Mouse (Mus musculus) neural tube, embryonic 15.5 days (tissue): Measurements from ENCODE around the gene Nipsnap2. TPM values are rescaled to one million over a fixed set of nuclear protein-coding genes. Genes with fewer than 3 reads are reported as not detected.

Source experiments
- ATAC-seq: fragments of 200-750 bp; cut with Nextera tagmentation; 2 replicates; pipeline ENCODE4 v1.8.0; 2017; ENCODE audit warnings: mild to moderate bottlenecking, moderate TSS enrichment, moderate library complexity; ENCODE audit not compliant: low FRiP score
- H3K27ac ChIP-seq: fragments of 300-500 bp; sonication (generic); replicated peaks from 2 replicates; pipeline ENCODE4 v1.5.1; 2015; ENCODE audit warnings: mild to moderate bottlenecking, inconsistent platforms
- H3K27me3 ChIP-seq: fragments of 300-500 bp; sonication (generic); replicated peaks from 2 replicates; pipeline ENCODE4 v1.6.1; 2015; ENCODE audit warnings: inconsistent platforms
- H3K36me3 ChIP-seq: fragments of 300-500 bp; sonication (generic); 2 replicates; pipeline ENCODE4 v1.6.1; 2015; ENCODE audit warnings: inconsistent platforms
- H3K4me1 ChIP-seq: fragments of 300-500 bp; sonication (generic); 2 replicates; pipeline ENCODE4 v1.6.1; 2015; ENCODE audit warnings: inconsistent platforms
- H3K4me2 ChIP-seq: fragments of 300-500 bp; sonication (generic); 2 replicates; pipeline ENCODE4 v1.6.1; 2015; ENCODE audit warnings: inconsistent platforms, mild to moderate bottlenecking, moderate library complexity
- H3K4me3 ChIP-seq: fragments of 300-500 bp; sonication (generic); replicated peaks from 2 replicates; pipeline ENCODE4 v1.5.1; 2015; ENCODE audit warnings: mild to moderate bottlenecking, inconsistent platforms
- H3K9ac ChIP-seq: fragments of 300-500 bp; sonication (generic); replicated peaks from 2 replicates; pipeline ENCODE4 v1.6.1; 2015; ENCODE audit warnings: mild to moderate bottlenecking, inconsistent platforms
- H3K9me3 ChIP-seq: fragments of 300-500 bp; sonication (generic); replicated peaks from 2 replicates; pipeline ENCODE4 v1.6.1; 2016; ENCODE audit warnings: inconsistent platforms
- WGBS: fragments of 180-500 bp; shearing (Covaris S2); methylation state at CpG from one replicate; pipeline ENCODE4 v1.1.7; 2015; ENCODE audit warnings: mixed read lengths; 5-methylcytosine and 5-hydroxymethylcytosine counted together
- polyA plus RNA-seq: library from polyadenylated mRNA; unstranded; fragments of >200 nt; fragmentation: Nextera tagmentation; extraction: Ambion mirVana; gene quantifications from 2 replicates; pipeline ENCODE4 v1.2.1, GENCODE M21; 2015

Nipsnap2 gene
- polyA plus RNA-seq, 1 experiment from 2014 or later = 95.7 TPM

- peak overlapping the region; percentile 80 for H3K4me3 ChIP-seq
- H3K4me1 ChIP-seq = peaks cover 43% of the 10 kb centered on the region
- WGBS = 10% methylated on average over 7 of the region's 7 CpGs
- no peaks in the 10 kb centered on the region for H3K36me3 ChIP-seq
- H3K27ac ChIP-seq = peak overlapping the region; percentile 97
- H3K4me2 ChIP-seq = peak overlapping the region; percentile 54
- ATAC-seq = no peak
- H3K9me3 ChIP-seq = no peaks in the 10 kb centered on the region
- H3K9ac ChIP-seq = peak overlapping the region; percentile 90
- H3K27me3 ChIP-seq = no peaks in the 10 kb centered on the region
These were observed 1.0 kb downstream of the Nipsnap2 start for GRCm38 (mm10) chr5:129725774-129726392.

- WGBS = 91% methylated on average over 3 of the region's 3 CpGs
- peak overlapping the region; percentile 54; the same call in 1 of the 2 replicates for H3K4me2 ChIP-seq
- ATAC-seq = no peak
- no peak overlapping the region for H3K27ac ChIP-seq
- H3K4me3 ChIP-seq = no peak overlapping the region
- no peaks in the 10 kb centered on the region for H3K36me3 ChIP-seq
- H3K27me3 ChIP-seq = no peaks in the 10 kb centered on the region
- H3K9ac ChIP-seq = no peak overlapping the region
- H3K9me3 ChIP-seq = no peaks in the 10 kb centered on the region
- peaks cover 43% of the 10 kb centered on the region for H3K4me1 ChIP-seq
These were observed 1.9 kb downstream of the Nipsnap2 start for GRCm38 (mm10) chr5:129726784-129727183.

- no peak for ATAC-seq
- H3K4me3 ChIP-seq = no peak overlapping the region
- no peaks in the 10 kb centered on the region; the same call in 1 of the 2 replicates for H3K36me3 ChIP-seq
- no peaks in the 10 kb centered on the region for H3K27me3 ChIP-seq
- no peaks in the 10 kb centered on the region for H3K9me3 ChIP-seq
- peak overlapping the region; percentile 18; the same call in 1 of the 2 replicates for H3K27ac ChIP-seq
- H3K9ac ChIP-seq = 0 out of 2 replicates have a peak overlapping the region, but pooled peaks have one; percentile 23
- peaks cover 40% of the 10 kb centered on the region for H3K4me1 ChIP-seq
- 67% methylated on average over 11 of the region's 11 CpGs for WGBS
- H3K4me2 ChIP-seq = no peak overlapping the region
These were observed 4.4 kb downstream of the Nipsnap2 start for GRCm38 (mm10) chr5:129729286-129729685.

- Histone ChIP-seq H3K4me2 (no peak overlapping the region), H3K9ac (no peak overlapping the region), H3K4me1 (peaks cover 36% of the 10 kb centered on the region), H3K36me3 (no peaks in the 10 kb centered on the region; the same call in 1 of the 2 replicates), H3K4me3 (no peak overlapping the region), H3K27ac (no peak overlapping the region), H3K27me3 (no peaks in the 10 kb centered on the region), H3K9me3 (no peaks in the 10 kb centered on the region)
- ATAC-seq = no peak
- WGBS = 77% methylated on average over 11 of the region's 11 CpGs
These were observed 5.5 kb downstream of the Nipsnap2 start for GRCm38 (mm10) chr5:129730344-129730743.

- no peak for ATAC-seq
- Histone ChIP-seq H3K9me3 (no peaks in the 10 kb centered on the region), H3K27ac (no peak overlapping the region), H3K4me3 (no peak overlapping the region), H3K9ac (no peak overlapping the region), H3K4me1 (peaks cover 32% of the 10 kb centered on the region), H3K36me3 (no peaks in the 10 kb centered on the region; the same call in 1 of the 2 replicates), H3K4me2 (no peak overlapping the region), H3K27me3 (no peaks in the 10 kb centered on the region)
- 90% methylated on average over 5 of the region's 5 CpGs for WGBS
These were observed 6.2 kb downstream of the Nipsnap2 start for GRCm38 (mm10) chr5:129731021-129731420.

GRCm38 (mm10) chr5:129740976-129741375 is 16.1 kb downstream of the Nipsnap2 start:
- peaks cover 36% of the 10 kb centered on the region for H3K36me3 ChIP-seq
- no peak for ATAC-seq
- H3K4me2 ChIP-seq = no peak overlapping the region
- no peak overlapping the region for H3K4me3 ChIP-seq
- H3K4me1 ChIP-seq = no peaks in the 10 kb centered on the region
- H3K27me3 ChIP-seq = no peaks in the 10 kb centered on the region
- 95% methylated on average over 1 of the region's 1 CpGs for WGBS
- no peak overlapping the region for H3K27ac ChIP-seq
- H3K9ac ChIP-seq = no peak overlapping the region
- H3K9me3 ChIP-seq = no peaks in the 10 kb centered on the region

- Histone ChIP-seq H3K4me2 (no peak overlapping the region), H3K9me3 (no peaks in the 10 kb centered on the region), H3K4me1 (no peaks in the 10 kb centered on the region), H3K36me3 (peaks cover 51% of the 10 kb centered on the region), H3K27ac (no peak overlapping the region), H3K27me3 (no peaks in the 10 kb centered on the region), H3K4me3 (no peak overlapping the region), H3K9ac (no peak overlapping the region)
- WGBS = 92% methylated on average over 7 of the region's 7 CpGs
- no peak for ATAC-seq
These were observed 18.1 kb downstream of the Nipsnap2 start for GRCm38 (mm10) chr5:129742903-129743488.

GRCm38 (mm10) chr5:129744050-129744449 is 19.2 kb downstream of the Nipsnap2 start:
- Histone ChIP-seq H3K4me2 (no peak overlapping the region), H3K27ac (no peak overlapping the region), H3K4me3 (no peak overlapping the region), H3K27me3 (no peaks in the 10 kb centered on the region), H3K36me3 (peaks cover 57% of the 10 kb centered on the region), H3K4me1 (no peaks in the 10 kb centered on the region), H3K9me3 (no peaks in the 10 kb centered on the region), H3K9ac (no peak overlapping the region)
- ATAC-seq = no peak
- WGBS = 89% methylated on average over 6 of the region's 6 CpGs

- Histone ChIP-seq H3K27ac (no peak overlapping the region), H3K9me3 (no peaks in the 10 kb centered on the region), H3K36me3 (peaks cover 41% of the 10 kb centered on the region), H3K4me2 (no peak overlapping the region), H3K27me3 (no peaks in the 10 kb centered on the region), H3K4me3 (no peak overlapping the region), H3K9ac (no peak overlapping the region), H3K4me1 (peaks cover 6% of the 10 kb centered on the region)
- ATAC-seq = no peak
- WGBS = 95% methylated on average over 20 of the region's 20 CpGs
These were observed 32.0 kb downstream of the Nipsnap2 start for GRCm38 (mm10) chr5:129756886-129757285.

GRCm38 (mm10) chr5:129759929-129760480 is 35.1 kb downstream of the Nipsnap2 start:
- Histone ChIP-seq H3K4me1 (peaks cover 11% of the 10 kb centered on the region), H3K4me2 (no peak overlapping the region), H3K9ac (no peak overlapping the region), H3K27ac (no peak overlapping the region), H3K9me3 (no peaks in the 10 kb centered on the region), H3K36me3 (peaks cover 19% of the 10 kb centered on the region), H3K27me3 (no peaks in the 10 kb centered on the region), H3K4me3 (no peak overlapping the region)
- no peak for ATAC-seq
- WGBS = 95% methylated on average over 13 of the region's 13 CpGs

GRCm38 (mm10) chr5:129761865-129762540 is 37.1 kb downstream of the Nipsnap2 start:
- H3K9ac ChIP-seq = no peak overlapping the region
- ATAC-seq = peak; percentile 91
- peaks cover 13% of the 10 kb centered on the region; the same call in 1 of the 2 replicates for H3K36me3 ChIP-seq
- no peaks in the 10 kb centered on the region for H3K27me3 ChIP-seq
- no peaks in the 10 kb centered on the region for H3K9me3 ChIP-seq
- no peak overlapping the region for H3K4me3 ChIP-seq
- peak overlapping the region; percentile 82 for H3K27ac ChIP-seq
- peaks cover 11% of the 10 kb centered on the region for H3K4me1 ChIP-seq
- WGBS = 42% methylated on average over 18 of the region's 18 CpGs
- no peak overlapping the region; the same call in 1 of the 2 replicates for H3K4me2 ChIP-seq
